Mouse (Mus musculus) testis, postnatal 10 days (tissue): ENCODE data around the gene Mmp2.
A peak's percentile ranks its signal among the peaks of the same experiment; 100 is the strongest.
"Not testable (repeated sequence)": the region's sequence is repeated elsewhere in the genome, so short reads cannot be mapped to it uniquely, and the experiment has no call there.

Source experiments
- DNase-seq: peaks from one replicate; pipeline ENCODE4 v3.0.0; 2021; ENCODE audit warnings: low spot score

Mmp2 gene

DNA sequence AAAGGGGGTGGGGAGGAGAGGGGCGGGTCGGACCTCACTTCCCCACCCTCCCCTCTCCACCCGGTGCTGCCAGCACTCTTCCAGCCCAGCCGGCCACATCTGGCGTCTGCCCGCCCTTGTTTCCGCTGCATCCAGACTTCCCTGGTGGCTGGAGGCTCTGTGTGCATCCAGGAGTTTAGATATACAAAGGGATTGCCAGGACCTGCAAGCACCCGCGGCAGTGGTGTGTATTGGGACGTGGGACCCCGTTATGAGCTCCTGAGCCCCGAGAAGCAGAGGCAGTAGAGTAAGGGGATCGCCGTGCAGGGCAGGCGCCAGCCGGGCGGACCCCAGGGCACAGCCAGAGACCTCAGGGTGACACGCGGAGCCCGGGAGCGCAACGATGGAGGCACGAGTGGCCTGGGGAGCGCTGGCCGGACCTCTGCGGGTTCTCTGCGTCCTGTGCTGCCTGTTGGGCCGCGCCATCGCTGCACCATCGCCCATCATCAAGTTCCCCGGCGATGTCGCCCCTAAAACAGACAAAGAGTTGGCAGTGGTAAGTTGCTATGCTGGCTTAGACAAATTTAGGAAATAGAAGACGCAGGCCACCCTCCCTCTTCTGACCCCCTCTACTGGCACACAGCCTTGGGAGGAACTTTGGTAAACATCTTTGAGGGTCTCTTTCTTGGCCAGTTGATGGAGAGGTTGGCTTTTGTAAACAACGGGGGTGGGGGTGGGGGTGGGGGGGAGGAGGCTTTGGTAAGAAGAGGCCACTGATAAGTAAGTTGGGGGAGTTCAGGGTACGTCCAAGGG lies at the start of gene Mmp2:
Gene Mmp2, plus strand, starts transcription at position 49 of the 792 bp plus-strand sequence.
- peak; percentile 65 for DNase-seq

DNA sequence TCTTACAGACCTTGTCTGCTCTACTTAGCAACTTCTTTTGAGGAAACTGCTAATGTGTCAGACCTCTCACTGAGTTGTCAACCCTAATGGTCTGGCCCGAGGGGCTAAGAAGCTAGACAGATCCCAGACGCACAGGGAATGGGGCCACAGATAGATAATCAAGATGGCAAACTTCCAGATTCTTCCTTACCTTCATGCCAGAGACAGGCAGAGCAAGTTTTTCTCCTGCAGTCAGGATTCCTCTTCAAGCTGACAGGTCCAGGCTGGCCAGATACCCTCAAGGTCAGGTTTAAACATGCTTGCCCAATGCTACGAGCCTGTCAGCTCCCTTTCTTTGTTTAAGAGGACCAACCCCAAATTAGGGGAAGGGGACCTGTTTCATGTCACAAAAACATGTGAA lies 46.1 kb upstream of the Mmp2 start:
- no peak for DNase-seq

DNA sequence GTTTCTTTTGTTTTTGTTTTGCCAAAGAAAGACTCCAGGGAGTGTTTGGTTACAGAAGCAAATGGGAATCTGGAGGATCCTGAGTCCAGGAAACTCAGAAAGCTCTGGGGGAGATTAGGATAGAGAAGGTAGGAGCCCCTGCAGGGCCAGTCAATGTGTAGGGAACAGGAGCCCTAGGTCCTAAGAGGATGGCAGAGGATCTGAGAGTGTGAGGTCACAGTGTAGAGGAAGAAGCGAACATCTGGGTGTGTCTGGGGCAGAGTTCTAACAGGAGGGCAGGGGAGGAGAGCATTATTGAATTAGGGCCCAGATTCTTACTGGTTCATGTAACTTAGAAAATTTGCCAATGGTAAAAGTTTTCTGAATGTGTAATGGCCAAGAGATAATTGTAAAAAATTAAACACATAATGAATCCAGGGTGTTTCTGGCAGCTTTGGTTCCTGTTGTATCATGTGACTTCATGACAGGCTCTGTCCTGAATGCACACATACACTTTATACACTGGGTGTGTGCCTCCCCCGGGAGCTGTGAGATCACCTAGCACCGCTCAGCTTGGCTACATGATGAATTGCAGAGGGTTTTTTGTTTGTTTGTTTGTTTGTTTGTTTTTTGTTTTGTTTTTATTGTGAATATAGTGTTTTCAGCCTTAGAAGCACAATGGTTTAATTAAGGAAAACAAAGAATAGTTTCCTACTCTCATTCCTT lies 43.0 kb upstream of the Mmp2 start:
- no peak for DNase-seq

DNA sequence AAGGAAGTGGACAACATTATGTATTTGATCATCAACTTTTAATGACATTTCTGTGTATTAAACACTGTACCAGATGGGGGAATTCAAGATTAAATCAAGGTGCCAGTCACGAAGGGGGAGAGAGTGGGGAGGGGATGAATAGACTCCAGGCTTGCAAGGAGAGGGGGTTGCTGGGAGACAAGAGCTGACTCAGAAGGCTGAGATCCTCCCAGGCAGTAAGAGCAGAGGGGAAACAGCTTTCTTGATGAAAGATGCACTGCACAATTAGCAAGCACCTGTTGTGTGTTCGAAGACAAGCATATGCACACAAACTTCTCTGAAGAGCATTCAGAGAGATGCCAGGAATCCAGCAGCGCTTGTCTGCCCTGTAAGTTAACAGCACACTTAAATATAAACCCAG lies 36.3 kb upstream of the Mmp2 start:
- no peak for DNase-seq

DNA sequence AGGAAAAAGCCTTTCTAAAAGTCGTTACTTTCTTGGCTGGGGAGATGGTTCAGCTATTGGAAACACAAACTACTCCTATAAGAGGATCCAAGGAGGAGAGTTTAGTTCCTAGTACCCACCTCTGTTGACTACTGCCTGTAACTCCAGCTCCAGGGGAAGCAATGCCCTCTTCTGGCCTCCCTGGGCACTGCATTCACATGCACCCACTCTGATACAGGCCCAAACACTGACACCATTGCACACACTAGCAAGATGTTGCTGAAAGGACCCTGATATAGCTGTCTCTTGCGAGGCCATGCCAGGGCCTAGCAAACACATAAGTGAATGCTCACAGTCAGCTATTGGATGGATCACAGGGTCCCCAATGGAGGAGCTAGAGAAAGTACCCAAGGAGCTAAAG lies 35.1 kb upstream of the Mmp2 start:
- not testable (repeated sequence) for DNase-seq

DNA sequence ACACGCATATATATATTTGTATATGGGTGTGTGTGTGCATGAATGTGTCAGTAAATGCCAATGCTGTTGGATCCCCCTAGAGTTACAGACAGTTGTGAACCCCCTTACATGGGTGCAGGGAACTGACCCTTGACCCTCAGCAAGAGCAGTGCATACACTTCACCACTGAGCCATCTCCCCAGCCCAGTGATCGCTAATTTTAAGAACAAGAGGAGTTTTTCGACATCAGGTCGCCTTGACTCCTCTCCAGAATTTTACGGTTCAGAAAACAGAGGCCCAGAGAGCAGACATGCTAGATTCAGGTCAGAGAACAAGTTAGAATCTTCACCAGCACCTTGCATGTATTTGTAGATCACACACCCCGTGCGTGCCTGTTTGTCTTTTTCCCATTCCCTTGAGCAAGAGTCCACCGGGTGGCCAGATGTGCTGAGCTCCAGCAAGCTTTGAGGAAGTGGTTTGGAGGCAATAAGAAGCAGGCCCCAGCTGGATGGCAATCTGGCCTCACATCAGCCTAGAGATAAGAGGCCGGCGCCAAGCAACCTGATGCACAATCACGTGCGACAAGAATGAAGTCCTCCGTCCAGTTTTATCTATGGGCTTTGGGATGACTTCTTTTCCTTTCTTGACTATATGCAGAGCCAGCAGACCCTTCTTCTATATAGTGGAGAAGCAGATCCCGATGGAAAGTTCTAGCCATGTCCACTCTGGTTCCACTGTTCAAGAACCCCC lies 33.1 kb upstream of the Mmp2 start:
- DNase-seq = no peak

DNA sequence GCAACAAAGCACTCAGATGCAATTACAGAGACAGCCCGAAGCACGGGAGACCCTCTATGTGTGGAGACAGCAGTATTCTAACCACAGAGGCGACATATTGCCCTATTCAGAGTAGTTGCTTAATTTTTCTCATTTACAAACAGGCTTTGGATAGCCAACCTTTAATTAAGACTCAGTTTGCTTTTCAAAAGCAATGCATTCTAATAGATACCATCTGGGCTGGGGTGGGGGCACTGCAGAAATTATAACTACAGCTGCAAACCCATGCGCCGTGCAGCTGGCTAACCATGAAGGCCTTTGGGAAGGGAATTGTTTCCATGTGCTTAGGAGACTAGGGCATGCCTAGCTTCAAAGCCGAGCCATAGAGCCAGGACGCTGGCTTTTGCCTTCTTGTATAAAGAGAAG lies 29.6 kb upstream of the Mmp2 start:
- DNase-seq = no peak

DNA sequence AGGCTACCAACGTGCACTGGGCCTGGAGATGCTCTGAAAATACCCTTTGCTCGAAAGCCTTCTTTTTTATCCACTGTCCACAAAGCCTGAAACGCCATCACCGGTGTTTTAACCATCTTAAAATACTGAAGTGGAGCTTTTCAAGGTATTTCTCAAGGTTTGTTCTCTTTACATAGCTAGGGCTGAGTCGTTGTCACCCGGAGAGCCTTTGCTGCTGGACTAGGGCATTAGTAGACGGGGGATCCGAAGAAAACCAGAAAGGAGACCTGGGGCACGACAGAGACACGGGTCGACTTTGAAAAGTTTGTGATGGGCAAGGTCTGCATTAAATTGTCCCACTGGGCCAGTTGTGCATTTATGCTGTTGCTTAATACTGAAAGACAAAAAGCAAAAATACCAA lies 27.7 kb upstream of the Mmp2 start:
- no peak for DNase-seq

DNA sequence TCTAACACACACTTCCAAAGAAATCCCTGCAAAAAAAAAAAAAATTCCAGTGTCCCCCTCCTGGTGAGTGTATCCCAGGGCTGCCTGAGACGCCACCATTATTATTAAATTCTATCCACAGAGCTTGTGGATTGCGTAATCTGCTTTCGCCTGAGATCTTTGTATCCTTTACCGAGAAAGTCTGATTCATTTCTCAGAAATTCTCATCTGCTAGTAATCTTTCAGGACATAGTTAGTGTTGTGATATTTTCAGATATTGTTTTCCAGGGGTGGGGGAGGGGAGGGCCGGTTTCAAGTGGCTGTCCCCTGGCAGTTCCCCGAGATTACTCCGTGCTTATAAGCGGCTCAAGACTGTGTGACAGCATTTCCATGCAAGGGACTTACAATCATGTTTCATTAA lies 25.9 kb upstream of the Mmp2 start:
- no peak for DNase-seq

DNA sequence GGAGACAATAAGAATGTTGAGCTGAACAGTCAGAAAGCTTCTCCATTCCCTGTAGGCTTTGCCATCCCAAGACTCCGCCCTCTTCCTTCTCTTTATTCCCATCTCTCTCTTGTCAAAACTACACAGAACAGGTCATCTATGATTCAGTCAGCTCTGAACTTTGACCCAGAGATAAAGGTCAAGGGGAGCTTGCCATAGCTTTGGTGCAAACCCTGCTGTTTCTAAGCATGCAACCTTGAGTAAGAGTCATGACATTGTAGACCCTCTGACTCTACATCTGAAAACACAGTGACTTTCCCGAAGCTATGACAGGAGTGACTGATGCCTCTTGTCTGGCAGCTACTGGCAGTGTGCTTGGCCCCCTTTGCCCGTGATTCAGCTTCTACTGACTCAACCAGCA lies 24.5 kb upstream of the Mmp2 start:
- no peak for DNase-seq

DNA sequence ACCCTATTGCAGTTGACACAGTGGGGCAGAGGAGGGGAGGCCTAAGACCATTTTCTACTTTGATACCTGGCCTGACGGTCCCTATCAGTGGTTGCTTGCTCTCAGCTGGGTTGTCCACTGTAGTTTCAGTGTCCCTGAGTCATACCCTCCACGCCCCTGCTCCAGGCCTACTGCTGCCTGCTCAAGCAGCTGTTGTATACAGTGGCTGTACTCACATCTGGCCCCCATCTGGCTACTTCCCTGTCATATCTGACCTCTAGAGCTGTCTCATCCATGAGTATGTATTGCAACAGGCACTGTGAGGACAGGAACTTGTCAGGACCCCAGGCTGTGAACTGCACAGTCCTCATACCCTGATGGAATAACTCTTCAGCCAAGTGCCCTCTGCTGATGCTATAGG lies 14.3 kb upstream of the Mmp2 start:
- no peak for DNase-seq

DNA sequence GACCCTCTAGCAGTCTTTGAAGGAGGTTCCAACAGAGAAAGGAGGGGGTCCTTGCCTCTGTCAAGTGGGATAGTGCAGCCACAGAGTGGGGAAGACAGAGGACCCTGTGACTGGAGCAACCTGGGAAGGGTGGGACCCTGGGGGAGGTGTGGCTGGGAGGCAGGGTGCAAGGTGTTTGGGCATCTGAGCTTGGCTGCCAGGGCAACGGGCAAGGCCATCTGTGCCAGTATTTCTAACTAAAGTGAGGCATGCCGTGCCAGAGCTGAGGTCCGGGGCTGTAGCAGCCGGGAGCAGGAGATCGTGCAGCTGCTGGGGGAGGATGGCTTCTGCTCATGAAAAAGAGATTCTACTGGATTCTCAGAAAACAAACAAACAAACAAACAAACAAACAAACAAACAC lies 11.4 kb upstream of the Mmp2 start:
- DNase-seq = peak; percentile 28

DNA sequence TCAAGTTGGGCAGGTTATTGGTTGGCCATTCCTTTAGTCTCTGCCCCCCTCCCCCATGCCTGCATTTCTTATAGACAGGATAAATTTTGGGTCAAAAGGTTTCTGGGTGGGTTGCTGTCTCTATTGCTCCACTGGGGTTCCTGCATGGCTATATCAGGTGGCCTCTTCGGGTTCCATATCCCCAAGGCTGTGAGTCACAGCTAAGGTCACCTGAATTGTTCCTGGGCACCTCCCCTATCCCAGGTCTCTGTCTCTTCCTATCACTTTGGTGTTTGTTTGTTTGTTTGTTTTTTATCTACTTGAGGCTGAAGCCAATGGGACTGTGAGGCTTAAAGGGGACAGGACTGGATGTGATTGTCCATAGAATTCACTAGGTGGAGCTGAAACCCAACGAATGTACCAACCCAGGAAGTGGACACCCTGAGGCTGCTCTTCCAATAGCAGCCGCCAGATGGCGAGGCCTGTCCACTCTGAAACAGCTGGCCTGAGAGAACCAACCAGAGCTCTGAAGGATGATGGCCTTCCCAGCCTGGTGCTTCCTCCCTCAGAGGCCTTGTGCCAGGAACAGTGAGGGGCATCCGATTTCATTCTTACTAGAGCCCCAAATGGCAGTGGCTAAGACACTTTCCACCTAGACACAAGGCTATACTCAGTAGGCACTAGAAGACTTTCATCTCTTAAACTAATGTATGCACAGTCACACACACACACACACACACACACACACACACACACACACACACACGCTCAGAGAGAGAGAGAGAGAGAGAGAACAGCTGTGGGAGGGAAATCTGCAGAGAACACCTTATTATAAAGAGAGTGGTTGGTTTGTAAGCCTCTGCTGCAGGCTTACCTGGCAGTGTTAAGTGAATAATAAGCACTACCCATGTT lies 8.9 kb upstream of the Mmp2 start:
- DNase-seq = peak; percentile 94

DNA sequence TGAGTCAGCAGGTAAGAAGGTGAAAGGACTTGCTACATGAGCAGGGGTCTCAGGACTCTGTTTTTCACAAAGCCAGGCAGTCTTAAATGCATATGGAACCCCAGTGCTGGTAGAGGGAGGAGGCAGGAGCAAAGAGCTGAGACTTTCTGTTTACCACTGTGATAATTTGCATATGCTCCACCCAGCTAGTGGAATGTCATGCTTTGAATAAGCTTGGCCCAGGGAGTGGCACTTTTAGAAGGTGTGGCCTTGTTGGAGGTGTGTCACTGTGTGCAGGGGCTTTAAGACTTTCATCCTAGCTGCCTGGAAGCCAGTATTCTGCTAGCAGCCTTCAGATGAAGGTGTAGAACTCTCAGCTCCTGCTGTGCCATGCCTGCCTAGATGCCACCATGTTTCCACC lies 5.9 kb upstream of the Mmp2 start:
- DNase-seq = no peak

DNA sequence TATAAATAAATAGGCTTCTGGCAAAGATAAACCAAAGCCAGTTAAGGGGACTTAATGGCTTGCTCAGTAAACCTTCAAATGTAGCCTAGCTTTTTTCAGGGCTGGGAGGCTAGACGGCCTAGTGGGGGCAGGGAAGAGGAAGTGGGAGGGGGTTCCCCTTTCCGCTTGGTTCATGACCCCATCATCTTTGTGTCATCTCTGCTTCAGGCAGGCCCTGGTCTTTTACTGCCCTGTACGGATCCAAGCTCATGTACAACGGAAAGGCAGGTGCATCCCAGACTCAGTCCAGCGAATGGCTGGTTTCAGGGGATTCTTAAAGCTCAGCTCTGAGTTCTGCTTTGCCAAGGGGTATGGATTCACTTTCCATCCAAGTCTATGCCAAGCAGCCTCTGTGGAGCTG lies 4.7 kb upstream of the Mmp2 start:
- DNase-seq = no peak

DNA sequence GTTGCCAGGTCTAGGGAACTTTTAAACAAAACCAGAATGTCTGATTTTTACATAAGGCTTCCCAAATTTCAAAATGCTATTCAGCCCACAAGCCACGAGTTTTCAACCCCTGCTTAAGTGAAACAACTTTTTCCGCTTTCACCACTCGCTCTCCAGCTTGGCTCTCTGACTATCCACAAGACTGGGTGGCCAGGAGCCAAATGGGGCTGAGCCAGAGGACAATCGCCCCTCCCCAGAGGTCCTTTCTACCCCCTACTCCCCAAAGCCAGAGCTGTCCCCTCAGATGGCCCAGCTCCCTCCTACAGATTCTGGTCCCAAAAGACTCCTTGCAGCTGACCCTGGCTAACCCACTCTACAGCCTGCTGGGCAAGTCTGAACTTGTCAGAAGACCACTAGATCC lies 1.1 kb upstream of the Mmp2 start:
- peak; percentile 59 for DNase-seq

DNA sequence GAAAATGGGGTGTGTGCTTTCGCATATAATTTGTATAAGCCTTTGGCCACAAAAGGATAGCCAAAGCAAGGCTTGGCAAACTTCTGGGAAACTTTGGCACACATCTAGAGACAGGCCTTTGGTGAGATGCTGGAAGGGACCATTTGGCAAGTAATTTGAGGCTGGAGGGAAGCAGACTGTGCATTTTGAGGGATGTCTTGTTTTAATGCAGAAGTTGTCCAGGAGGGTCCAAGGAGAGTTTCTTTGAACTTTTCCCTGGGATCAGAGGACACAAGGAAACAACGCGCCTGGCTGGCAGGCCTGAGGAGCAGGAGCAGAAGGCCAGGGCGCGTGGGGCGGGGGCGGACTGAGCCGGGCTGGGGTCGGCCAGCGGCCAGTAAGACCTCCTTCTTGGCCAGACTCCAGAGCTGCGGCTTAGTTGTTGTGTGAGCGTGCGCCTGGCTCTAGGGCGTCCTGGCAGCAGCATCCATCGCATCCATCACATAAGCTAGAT lies 1.2 kb downstream of the Mmp2 start:
- peak; percentile 75 for DNase-seq

DNA sequence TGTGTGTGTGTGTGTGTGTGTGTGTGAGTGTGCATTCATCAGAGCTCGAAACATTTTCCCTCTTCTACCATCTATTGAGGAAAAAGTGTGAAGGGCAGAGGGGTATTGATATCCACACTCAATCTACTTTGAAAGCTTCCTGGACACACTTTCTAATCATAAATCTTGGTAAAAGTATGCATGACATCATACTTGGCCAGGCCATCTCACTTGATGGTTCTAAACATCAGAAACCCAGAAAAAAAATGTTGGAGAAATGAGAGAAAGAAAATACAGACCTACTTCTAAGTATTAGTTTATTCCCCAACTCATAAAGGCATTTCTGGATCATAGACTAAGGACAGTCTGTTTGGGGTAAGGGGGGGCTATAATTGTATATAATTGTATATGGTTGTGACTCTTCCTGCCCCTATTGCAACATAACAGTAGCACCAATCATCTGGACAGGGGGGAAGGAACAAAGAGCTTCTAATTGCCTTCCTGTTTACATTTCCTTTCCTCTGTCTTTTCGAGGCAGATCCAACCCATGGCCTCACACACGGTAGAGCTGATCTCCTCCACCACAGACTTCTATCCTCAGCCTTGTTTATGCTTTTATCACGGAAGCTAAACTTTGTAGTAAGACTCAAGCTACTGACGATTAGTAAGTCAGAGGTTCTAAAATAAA lies 7.1 kb downstream of the Mmp2 start:
- no peak for DNase-seq

DNA sequence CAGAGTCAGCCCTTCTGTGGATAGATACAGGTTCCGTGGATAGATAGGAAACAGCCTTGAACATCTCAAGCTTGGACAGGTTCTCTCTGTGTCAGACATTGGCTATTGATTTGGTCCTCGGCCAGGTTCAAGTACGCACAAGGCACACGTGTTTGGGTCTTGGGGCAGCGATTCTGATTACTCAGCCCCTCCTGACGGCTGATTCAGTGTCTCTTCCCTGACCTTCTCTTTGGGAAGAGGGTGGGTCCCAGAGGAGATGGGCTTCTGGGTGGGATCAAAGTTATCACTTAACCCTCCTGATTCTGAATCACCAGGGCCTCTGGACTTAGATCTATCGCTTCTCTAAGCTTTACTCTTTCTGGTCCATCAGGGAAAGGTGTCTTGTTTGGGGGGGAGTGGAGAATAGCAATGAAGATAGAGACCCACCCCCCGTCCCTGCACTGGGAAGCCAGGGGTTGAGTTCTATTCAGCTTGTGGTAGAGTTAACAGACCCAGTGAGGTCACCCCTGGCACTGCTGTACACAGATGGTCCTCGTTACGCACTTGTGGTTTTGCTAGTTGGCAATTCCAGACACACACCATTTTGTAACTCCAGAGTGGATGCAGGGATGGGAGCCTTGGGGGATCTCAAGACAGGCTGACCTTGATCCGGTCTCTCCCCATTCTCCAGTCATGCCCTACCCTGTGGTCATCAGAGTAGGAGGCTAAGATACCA lies 7.9 kb downstream of the Mmp2 start:
- DNase-seq = no peak

DNA sequence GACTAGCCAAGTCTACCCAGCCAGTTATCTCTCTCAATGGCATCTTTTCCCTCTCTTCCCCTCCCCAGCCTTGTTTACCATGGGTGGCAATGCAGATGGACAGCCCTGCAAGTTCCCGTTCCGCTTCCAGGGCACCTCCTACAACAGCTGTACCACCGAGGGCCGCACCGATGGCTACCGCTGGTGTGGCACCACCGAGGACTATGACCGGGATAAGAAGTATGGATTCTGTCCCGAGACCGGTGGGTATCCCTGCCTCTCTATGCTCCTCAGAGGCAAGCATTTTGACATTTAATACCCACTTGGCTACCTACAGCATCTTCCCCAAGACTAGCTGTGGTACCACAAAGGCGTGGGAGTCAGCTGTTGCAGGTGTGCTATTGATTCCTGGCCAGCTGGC lies 8.8 kb downstream of the Mmp2 start:
- DNase-seq = no peak

DNA sequence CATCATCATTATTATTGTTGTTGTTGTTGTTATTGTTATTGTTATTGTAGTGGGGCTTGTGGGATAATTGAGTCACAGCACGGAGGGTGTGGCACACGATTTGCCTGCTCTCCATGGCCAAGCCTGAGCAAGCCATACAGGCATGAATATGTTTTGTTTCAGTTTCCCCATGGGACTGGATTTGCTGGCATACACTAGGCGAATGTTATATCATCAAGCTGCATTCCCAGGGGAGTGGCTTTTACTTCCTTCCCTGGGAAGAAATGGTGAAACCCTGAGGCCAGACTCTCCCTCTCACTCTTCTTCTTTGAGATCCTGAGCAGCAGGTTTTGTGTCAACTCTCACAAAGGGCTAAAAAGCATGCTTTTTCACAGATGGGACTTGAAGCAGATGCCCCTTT lies 11.5 kb downstream of the Mmp2 start:
- DNase-seq = no peak
